8 mouse cellular contexts compared by ENCODE assay signal in genomic region chr2:24386158-24386963, GRCm38 (mm10). TPM values are rescaled to one million over a fixed set of nuclear protein-coding genes. Genes with fewer than 3 reads are reported as not detected.
DNase-seq lines count a peak whose midpoint lies in the region; ATAC-seq and TF ChIP-seq lines count a peak whose summit lies in the region.

No protein-coding gene starts in this region.

- no peak overlapping the region for H3K27ac ChIP-seq in testis, adult 2 months (ENCODE audit: control insufficient read depth, insufficient read depth, low read depth, low read length)
- H3K27ac ChIP-seq in midbrain, postnatal 0 days (ENCODE audit: low read depth, low read length) = no peak overlapping the region

- no peaks in the 10 kb centered on the region for H3K27me3 ChIP-seq in testis, adult 2 months (ENCODE audit: control insufficient read depth, insufficient read depth, low read length)
- no peaks in the 10 kb centered on the region for H3K27me3 ChIP-seq in midbrain, postnatal 0 days (ENCODE audit: insufficient read depth, low read length)

- peaks cover 2% of the 10 kb centered on the region; the same call in 1 of the 2 replicates for H3K4me1 ChIP-seq in testis, adult 2 months (ENCODE audit: control insufficient read depth, insufficient read depth, low read length)
- H3K4me1 ChIP-seq in midbrain, postnatal 0 days (ENCODE audit: insufficient read depth, low read length) = no peaks in the 10 kb centered on the region

- no peak overlapping the region for H3K4me2 ChIP-seq in midbrain, postnatal 0 days (ENCODE audit: low read depth, low read length, poor library complexity, severe bottlenecking)

- DNase-seq in testis, postnatal 10 days (ENCODE audit: low spot score) = no peak
- peak; percentile 62 for DNase-seq in liver
- DNase-seq in naive thymus-derived CD4-positive, alpha-beta T cell, adult 2 months (ENCODE audit: low read depth) = peak; percentile 90
- no peak for DNase-seq in embryo, embryonic 11 days
- DNase-seq in kidney, adult 11 months = no peak
- DNase-seq in midbrain, postnatal 0 days (ENCODE audit: low spot score) = no peak
- no peak for DNase-seq in urinary bladder, adult 2 months (ENCODE audit: low spot score)

- peak overlapping the region; percentile 0 for H3K4me3 ChIP-seq in testis, adult 2 months (ENCODE audit: control insufficient read depth, low read depth, low read length)
- H3K4me3 ChIP-seq in midbrain, postnatal 0 days (ENCODE audit: low read depth, low read length) = no peak overlapping the region

- H3K36me3 ChIP-seq in testis, adult 2 months (ENCODE audit: control insufficient read depth, insufficient read depth, low read length) = no peaks in the 10 kb centered on the region
- H3K36me3 ChIP-seq in midbrain, postnatal 0 days (ENCODE audit: insufficient read depth, low read length) = no peaks in the 10 kb centered on the region

- TF ChIP-seq POLR2A in testis, adult 2 months (IDR thresholded peaks at IDR 0.05; ENCODE audit: control insufficient read depth, low read depth, low read length) = no peak

- no peak for TF ChIP-seq CTCF in testis, adult 2 months (IDR thresholded peaks at IDR 0.05; ENCODE audit: control insufficient read depth, insufficient read depth, insufficient replicate concordance, low read depth, low read length)
- TF ChIP-seq CTCF in midbrain, postnatal 0 days (IDR thresholded peaks at IDR 0.05) = no peak

- H3K9ac ChIP-seq in midbrain, postnatal 0 days (replicated peaks; ENCODE audit: low read length, poor library complexity, severe bottlenecking) = no peak overlapping the region

- H3K9me3 ChIP-seq in midbrain, postnatal 0 days (ENCODE audit: low read length) = no peaks in the 10 kb centered on the region

- WGBS in midbrain, postnatal 0 days = 86% methylated on average over 21 of the region's 21 CpGs

- no peak for ATAC-seq in midbrain, postnatal 0 days (ENCODE audit: low FRiP score)

RNA-seq across cellular contexts. Expression of gene Psd4, which starts 19.0 kb away (rescaled TPM):
- polyA plus RNA-seq in testis, adult 2 months (2012; rRNA removed) = 0.94 and 1.1 TPM in 2 replicates
- 0.19 and 2.1 TPM in 2 replicates for total RNA-seq in midbrain, postnatal 0 days (2014; rRNA removed)
- 0.36 and 0.55 TPM in 2 replicates for polyA plus RNA-seq in midbrain, postnatal 0 days (2015; fragmentation: Nextera tagmentation; extraction: Ambion mirVana)
- polyA plus RNA-seq in urinary bladder, adult 2 months (2012; rRNA removed) = 17.9 and 22.3 TPM in 2 replicates

RNA-seq across cellular contexts. Expression of gene Il1rn, which starts 49.7 kb away (rescaled TPM):
- polyA plus RNA-seq in testis, adult 2 months (2012; rRNA removed) = not detected in 2 replicates
- total RNA-seq in midbrain, postnatal 0 days (2014; rRNA removed) = 0.60 TPM in 1 of 2 replicates, not detected in the other
- polyA plus RNA-seq in midbrain, postnatal 0 days (2015; fragmentation: Nextera tagmentation; extraction: Ambion mirVana) = 0.07 and 0.25 TPM in 2 replicates
- polyA plus RNA-seq in urinary bladder, adult 2 months (2012; rRNA removed) = 5.2 and 7.6 TPM in 2 replicates

Comparison
In these comparisons a context has a peak if more than half of its experiments do, and no peak if none do; other contexts are left out.
1. DNase-seq: peak in liver (single experiment) and naive thymus-derived CD4-positive, alpha-beta T cell, adult 2 months (single experiment); none in testis, postnatal 10 days (single experiment), embryo, embryonic 11 days (single experiment), kidney, adult 11 months (single experiment), midbrain, postnatal 0 days (single experiment) and urinary bladder, adult 2 months (single experiment).